Mouse (Mus musculus) lung, adult 2 months (tissue): ENCODE measurements around the gene Crtac1. TPM values are rescaled to one million over a fixed set of nuclear protein-coding genes. Genes with fewer than 3 reads are reported as not detected.

Experiments used
- DNase-seq: peaks from one replicate; pipeline ENCODE4 v3.0.0; 2022
- H3K4me1 ChIP-seq: fragments of 200-500 bp; 2 replicates; pipeline ENCODE4 v1.6.1; 2011; ENCODE audit warnings: low read length; ENCODE audit not compliant: control insufficient read depth, insufficient read depth
- H3K4me3 ChIP-seq: fragments of 200-500 bp; replicated peaks from 2 replicates; pipeline ENCODE3; 2011; ENCODE audit warnings: low read depth, mild to moderate bottlenecking, control low read depth, low read length; ENCODE audit errors: extremely low read depth
- CTCF ChIP-seq: fragments of 200-500 bp; IDR thresholded peaks from 2 replicates; pipeline ENCODE4 v1.5.1; 2011; ENCODE audit warnings: mild to moderate bottlenecking, low read length, control low read depth; ENCODE audit not compliant: insufficient read depth
- POLR2A ChIP-seq: fragments of 200-500 bp; IDR thresholded peaks from 2 replicates; pipeline ENCODE4 v1.6.1; 2011; ENCODE audit warnings: low read depth, mild to moderate bottlenecking, control low read depth, low read length, borderline replicate concordance; ENCODE audit errors: extremely low read depth
- WGBS: fragments of 180-500 bp; shearing (Covaris S2); methylation state at CpG from one replicate; pipeline ENCODE4 v1.1.7; 2018; 5-methylcytosine and 5-hydroxymethylcytosine counted together
- polyA plus RNA-seq: library from polyadenylated mRNA; depleted of rRNA; stranded (reverse); fragments of >200 nt; gene quantifications from 2 replicates; pipeline ENCODE4 v1.2.3, GENCODE M21; 2012

The Crtac1 gene
- polyA plus RNA-seq, 1 experiment, result 0.06 TPM

DNA sequence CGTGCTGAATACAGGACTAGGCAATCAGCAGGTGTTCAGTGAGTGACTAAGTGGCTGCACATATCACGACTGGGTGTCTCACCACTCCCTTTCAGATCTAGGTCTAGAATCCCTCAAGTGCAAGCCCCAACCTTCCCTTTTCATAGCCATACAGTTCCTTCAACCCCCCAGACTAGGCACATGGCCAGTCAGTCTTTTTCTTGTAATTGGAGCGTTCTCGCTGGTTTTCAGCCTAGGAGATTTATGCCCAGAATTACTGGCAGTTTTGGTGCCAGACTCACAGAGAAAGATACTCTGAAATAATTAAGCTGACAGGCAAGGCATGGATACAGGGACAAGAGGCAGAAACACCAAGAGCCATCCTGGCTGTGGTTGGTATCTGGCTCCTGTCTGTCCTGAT is 37.7 kb downstream of the Crtac1 start:
- DNase-seq, result no peak
- 80% methylated on average over 4 of the region's 4 CpGs for WGBS
- Histone ChIP-seq H3K4me3 (no peak overlapping the region), H3K4me1 (no peaks in the 10 kb centered on the region)
- TF ChIP-seq CTCF (no peak), POLR2A (no peak)

DNA sequence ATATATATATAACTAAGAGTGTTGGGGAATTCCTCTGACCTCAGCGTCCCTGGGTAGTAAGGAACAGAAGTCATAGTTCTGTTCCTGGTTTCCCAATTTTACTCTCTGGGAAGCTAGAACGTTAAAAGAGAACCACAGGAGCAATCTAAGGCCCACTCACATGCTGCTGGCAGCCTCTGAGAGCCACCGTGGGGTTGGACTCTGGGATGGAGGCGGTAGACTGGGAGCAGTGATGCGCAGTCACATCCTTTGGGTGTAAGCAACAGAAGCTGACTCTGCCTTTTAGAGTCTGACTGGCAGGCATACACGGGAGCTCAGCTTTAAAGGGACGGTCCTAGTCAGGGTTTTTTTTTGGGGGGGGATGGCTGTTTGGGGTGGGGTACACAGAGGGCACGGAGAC is 39.5 kb downstream of the Crtac1 start:
- WGBS, result 82% methylated on average over 8 of the region's 8 CpGs
- DNase-seq, result no peak
- TF ChIP-seq CTCF (no peak), POLR2A (no peak)
- Histone ChIP-seq H3K4me1 (no peaks in the 10 kb centered on the region), H3K4me3 (no peak overlapping the region)

DNA sequence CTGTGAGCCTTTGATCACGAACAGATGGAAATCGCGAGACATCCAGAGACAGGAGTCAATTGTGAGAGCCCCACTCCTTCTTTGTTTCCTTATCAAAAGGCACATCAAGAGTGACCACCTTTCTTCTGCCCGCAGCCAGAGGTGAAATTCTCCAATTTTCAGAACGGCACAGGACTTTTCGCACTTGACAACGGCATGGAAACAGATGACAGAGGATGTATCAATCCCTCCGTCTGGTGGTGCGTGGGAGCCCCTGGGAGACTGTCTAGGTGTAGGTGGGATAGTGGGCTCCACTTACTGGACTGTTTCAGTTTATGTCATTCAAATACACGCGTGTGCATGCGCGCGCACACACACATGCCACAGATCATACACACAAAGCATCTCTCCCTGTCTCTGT is 42.0 kb downstream of the Crtac1 start:
- Histone ChIP-seq H3K4me3 (no peak overlapping the region), H3K4me1 (no peaks in the 10 kb centered on the region)
- DNase-seq, result no peak
- TF ChIP-seq POLR2A (no peak), CTCF (no peak)
- 83% methylated on average over 14 of the region's 14 CpGs for WGBS

DNA sequence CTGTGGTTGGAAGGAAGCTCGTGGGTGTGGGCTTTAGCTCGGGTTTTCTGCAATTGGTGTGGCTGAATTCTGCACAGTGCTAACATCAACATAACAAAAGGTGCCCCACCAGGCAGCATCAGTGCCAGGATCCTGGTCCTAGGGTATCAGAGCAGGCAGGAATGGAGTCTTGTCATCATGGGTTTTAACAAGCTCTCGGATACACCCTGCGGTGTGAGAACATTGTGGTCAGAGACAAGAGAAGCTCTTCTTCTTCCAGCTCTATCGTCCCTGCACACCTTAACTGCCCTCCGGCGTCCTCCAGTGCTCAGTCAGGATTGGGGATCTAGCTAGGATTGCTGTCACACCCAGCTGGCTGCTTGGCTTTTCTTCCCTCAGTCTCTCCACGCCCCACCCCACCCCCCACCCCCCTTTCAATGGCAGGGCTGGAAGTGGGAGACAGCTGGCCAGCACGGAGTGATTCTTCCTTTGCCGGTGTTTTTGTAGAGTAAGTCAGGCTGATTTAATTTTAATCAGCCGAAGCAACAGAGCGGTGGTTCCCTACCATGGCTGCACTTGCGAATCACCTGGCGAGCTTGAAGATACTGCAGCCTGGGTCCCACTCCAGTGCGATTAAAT is 46.5 kb downstream of the Crtac1 start:
- no peak for DNase-seq
- no peak overlapping the region for H3K4me3 ChIP-seq
- WGBS, result 16% methylated on average over 15 of the region's 15 CpGs
- H3K4me1 ChIP-seq, result no peaks in the 10 kb centered on the region
- no peak for TF ChIP-seq CTCF
- no peak for TF ChIP-seq POLR2A

DNA sequence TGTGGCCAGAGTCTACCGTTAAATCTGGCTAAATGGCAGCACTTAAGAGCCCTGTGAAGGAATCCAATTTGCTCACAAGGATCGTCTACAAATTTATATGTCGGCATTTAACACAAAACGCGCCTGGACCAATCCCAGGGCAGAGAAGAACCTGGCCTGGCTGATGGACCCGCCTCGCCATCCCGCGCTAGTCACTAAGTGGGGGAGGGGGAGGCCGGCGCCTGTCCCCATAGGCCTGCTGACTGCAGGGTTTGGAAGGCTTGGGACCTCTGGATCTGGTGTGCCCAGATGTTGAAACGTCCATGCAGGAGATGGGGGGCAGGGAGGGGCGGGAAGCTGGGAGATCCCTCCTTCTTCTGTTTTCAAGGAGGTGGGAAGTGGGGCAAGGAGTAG is 50.6 kb downstream of the Crtac1 start:
- no peak for DNase-seq
- TF ChIP-seq CTCF (no peak), POLR2A (no peak)
- no peaks in the 10 kb centered on the region for H3K4me1 ChIP-seq
- no peak overlapping the region for H3K4me3 ChIP-seq
- 2% methylated on average over 13 of the region's 13 CpGs for WGBS

DNA sequence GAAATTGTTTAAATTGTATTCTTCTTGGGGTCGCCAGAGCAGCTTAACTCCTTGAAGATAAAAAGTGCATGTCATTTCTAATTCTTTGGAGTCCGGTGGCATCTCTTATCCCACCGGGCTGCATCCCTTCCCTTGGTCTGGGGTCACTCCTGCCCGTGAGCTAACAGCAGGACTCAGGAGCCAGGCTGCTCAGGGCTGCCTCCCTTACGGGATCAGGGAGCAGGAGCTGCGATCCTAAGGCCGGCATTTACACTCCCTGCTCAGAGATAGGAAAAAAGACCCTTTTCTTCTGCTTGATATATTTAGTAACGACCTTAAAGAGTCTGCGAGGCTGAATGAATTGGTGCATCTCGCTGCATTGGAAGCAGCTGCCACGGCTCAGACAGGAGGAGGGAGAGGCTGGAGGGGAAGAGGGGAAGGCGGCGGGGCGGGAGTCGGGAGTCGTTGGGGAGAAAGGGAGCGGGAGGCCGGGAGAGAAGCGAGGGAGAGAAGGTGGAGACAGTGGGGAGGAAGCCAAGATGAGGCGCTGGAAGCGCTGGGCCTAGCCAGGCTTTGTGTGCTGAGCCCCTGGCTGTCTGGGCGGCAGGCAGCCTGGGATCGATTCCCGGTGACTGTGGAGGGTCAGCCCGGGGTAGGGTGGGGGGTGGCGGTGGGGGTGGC is 51.1 kb downstream of the Crtac1 start:
- no peak for DNase-seq
- WGBS, result 3% methylated on average over 25 of the region's 26 CpGs
- no peak overlapping the region for H3K4me3 ChIP-seq
- TF ChIP-seq CTCF (no peak), POLR2A (no peak)
- H3K4me1 ChIP-seq, result no peaks in the 10 kb centered on the region

DNA sequence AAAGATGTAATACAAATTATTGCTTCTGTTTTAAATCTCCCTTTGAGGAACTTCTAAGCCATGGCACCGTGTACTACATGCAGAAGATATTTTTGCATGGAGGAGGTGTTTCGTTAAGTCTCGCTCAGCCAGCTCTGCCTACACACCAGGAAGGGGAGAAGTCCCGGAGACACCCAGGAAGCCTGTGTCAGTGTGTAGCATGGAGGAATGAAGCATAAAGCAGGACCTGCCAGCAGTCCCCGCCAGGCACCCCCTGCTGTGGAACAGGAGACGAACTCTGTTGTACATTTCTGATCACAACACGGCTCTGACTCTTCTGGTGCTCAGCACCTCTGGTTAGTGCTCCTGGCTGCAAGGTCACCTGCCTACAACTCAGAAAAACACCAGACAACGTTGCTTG is 51.8 kb downstream of the Crtac1 start:
- no peak for TF ChIP-seq CTCF
- no peak for TF ChIP-seq POLR2A
- WGBS, result 49% methylated on average over 8 of the region's 8 CpGs
- H3K4me1 ChIP-seq, result no peaks in the 10 kb centered on the region
- DNase-seq, result no peak
- no peak overlapping the region for H3K4me3 ChIP-seq

DNA sequence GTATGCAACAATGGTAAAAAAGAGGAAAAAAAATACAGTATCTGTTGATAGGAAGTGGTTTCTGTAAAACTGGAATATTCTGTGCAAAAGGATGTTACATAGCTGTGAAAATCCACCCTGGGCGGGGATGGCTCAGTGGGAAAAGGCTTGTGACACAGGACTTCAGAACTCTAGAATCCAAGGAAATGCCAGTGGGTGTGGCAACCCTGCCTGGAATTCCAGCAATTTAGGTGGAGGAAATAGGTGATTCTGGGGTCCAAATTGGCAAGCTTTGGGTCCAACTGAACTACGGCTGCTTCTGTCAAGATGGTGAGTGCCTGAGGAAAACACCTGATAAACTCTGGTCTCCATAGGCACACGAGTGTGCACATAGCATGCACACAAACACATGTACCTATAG is 54.4 kb downstream of the Crtac1 start:
- Histone ChIP-seq H3K4me3 (no peak overlapping the region), H3K4me1 (no peaks in the 10 kb centered on the region)
- no peak for DNase-seq
- TF ChIP-seq POLR2A, result no peak
- TF ChIP-seq CTCF, result no peak
- WGBS, result 46% methylated on average over 3 of the region's 3 CpGs

DNA sequence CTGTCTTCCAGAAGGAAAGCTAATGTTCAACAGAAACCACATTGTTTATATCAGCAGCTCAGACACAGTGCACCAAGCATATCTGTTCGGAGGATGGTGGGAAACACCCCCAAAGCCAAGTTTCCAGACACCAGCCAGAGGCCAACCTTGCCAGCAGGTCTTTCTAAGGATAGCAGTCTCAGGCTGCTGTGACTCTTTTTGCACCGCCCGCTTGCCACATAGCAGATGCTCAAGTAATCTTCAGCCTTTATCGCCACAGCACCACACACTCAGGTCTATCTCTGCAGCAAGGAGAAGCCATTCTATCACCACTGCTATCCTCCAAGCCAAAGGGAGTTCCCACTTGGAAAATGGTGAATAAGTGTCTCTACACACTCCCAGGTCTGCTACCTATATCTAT is 68.0 kb downstream of the Crtac1 start:
- WGBS, result 87% methylated on average over 4 of the region's 4 CpGs
- H3K4me3 ChIP-seq, result no peak overlapping the region
- no peaks in the 10 kb centered on the region for H3K4me1 ChIP-seq
- no peak for TF ChIP-seq CTCF
- no peak for TF ChIP-seq POLR2A
- no peak for DNase-seq

DNA sequence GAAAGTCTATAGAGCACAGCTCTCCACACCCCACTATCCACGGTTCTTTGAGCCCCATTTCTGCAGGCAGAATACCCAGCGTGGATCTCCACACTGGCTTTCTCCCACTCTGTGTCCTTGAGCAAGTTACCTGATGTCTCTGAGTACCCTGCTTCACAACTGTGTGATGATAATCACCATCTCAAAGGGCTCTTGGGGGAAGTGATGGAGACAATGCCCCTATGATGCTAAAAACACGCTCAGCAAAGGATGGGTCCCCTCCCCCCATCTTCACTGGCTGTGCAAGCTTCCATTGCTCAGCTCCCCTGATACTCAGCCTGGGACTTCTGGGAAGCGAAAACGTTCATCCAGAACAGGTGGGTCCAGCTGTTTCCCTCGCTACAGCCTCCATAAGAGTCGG is 73.2 kb downstream of the Crtac1 start:
- DNase-seq, result no peak
- 61% methylated on average over 7 of the region's 7 CpGs for WGBS

More for the DNA sequence above, 73.2 kb downstream of the Crtac1 start:
- TF ChIP-seq CTCF (no peak), POLR2A (no peak)
- Histone ChIP-seq H3K4me1 (no peaks in the 10 kb centered on the region), H3K4me3 (no peak overlapping the region)
